Mouse (Mus musculus) megakaryocyte, embryonic 14.5 days (primary cell): ENCODE results near the gene Ppt1.

Experiments
- FLI1 ChIP-seq: IDR thresholded peaks from 2 replicates; pipeline ENCODE4 v1.6.1; 2012; ENCODE audit warnings: low read length, inconsistent platforms, mixed read lengths
- GATA1 ChIP-seq: IDR thresholded peaks from 3 replicates; pipeline ENCODE4 v1.6.1; 2012; ENCODE audit warnings: mixed read lengths, low read length, inconsistent platforms, borderline replicate concordance

- TF ChIP-seq FLI1 (no peak), GATA1 (no peak)
Measured at GRCm38 (mm10) chr4:122898313-122898712, 62.3 kb downstream of the Ppt1 start.
